Mouse (Mus musculus) ES-Bruce4 (cell line): Measurements from ENCODE around the gene Cnot1. TPM values are rescaled to one million over a fixed set of nuclear protein-coding genes. Genes with fewer than 3 reads are reported as not detected.

Experiments used
- H3K27ac ChIP-seq: 2 replicates; pipeline ENCODE4 v1.5.1; 2012; ENCODE audit warnings: low read length, inconsistent platforms; ENCODE audit not compliant: insufficient read depth
- H3K27me3 ChIP-seq: 2 replicates; pipeline ENCODE4 v1.6.1; 2012; ENCODE audit warnings: mild to moderate bottlenecking, low read length, inconsistent platforms; ENCODE audit not compliant: control insufficient read depth, poor library complexity, insufficient read depth, severe bottlenecking
- H3K36me3 ChIP-seq: 2 replicates; pipeline ENCODE4 v1.6.1; 2012; ENCODE audit warnings: inconsistent platforms, mild to moderate bottlenecking, low read length, moderate library complexity; ENCODE audit not compliant: control insufficient read depth, poor library complexity, insufficient read depth, severe bottlenecking
- H3K4me1 ChIP-seq: one replicate; pipeline ENCODE4 v1.8.1; 2011; ENCODE audit warnings: low read length; ENCODE audit not compliant: control insufficient read depth, insufficient read depth
- H3K4me3 ChIP-seq: 2 replicates; pipeline ENCODE4 v1.5.1; 2011; ENCODE audit warnings: low read depth, mild to moderate bottlenecking, low read length
- H3K9ac ChIP-seq: 2 replicates; pipeline ENCODE4 v1.6.1; 2012; ENCODE audit warnings: low read depth, mild to moderate bottlenecking, inconsistent platforms; ENCODE audit not compliant: poor library complexity, severe bottlenecking
- H3K9me3 ChIP-seq: replicated peaks from 2 replicates; pipeline ENCODE4 v1.6.1; 2012; ENCODE audit warnings: mild to moderate bottlenecking, low read length, inconsistent platforms; ENCODE audit not compliant: control insufficient read depth, poor library complexity, insufficient read depth, severe bottlenecking
- CTCF ChIP-seq: IDR thresholded peaks from one replicate; pipeline ENCODE4 v1.8.1; 2011; ENCODE audit warnings: low read depth, low read length
- EP300 ChIP-seq: IDR thresholded peaks from 2 replicates; pipeline ENCODE4 v1.6.1; 2011; ENCODE audit warnings: low read depth, low read length; ENCODE audit not compliant: insufficient read depth
- POLR2A ChIP-seq: IDR thresholded peaks from one replicate; pipeline ENCODE4 v1.8.1; 2011; ENCODE audit warnings: low read length; ENCODE audit not compliant: insufficient read depth
- polyA plus RNA-seq: library from polyadenylated mRNA; stranded (reverse); fragments of >200 nt; gene quantifications from 2 replicates; pipeline ENCODE4 v1.2.4, GENCODE M21; 2011; ENCODE audit warnings: low read depth; ENCODE audit not compliant: missing spikeins, insufficient read depth, insufficient read length

Cnot1 gene
- polyA plus RNA-seq, 1 experiment, result 465 TPM

GRCm38 (mm10) chr8:95671861-95672260 is 135.4 kb downstream of the Cnot1 start:
- TF ChIP-seq POLR2A (no peak), CTCF (no peak), EP300 (no peak)
- no peak overlapping the region for H3K27ac ChIP-seq
- no peaks in the 10 kb centered on the region for H3K27me3 ChIP-seq
- no peaks in the 10 kb centered on the region for H3K4me1 ChIP-seq
- no peak overlapping the region for H3K4me3 ChIP-seq
- H3K9ac ChIP-seq, result no peak overlapping the region
- H3K36me3 ChIP-seq, result no peaks in the 10 kb centered on the region
- H3K9me3 ChIP-seq, result no peaks in the 10 kb centered on the region

- Histone ChIP-seq H3K36me3 (no peaks in the 10 kb centered on the region), H3K9ac (no peak overlapping the region), H3K27ac (no peak overlapping the region), H3K4me1 (no peaks in the 10 kb centered on the region), H3K4me3 (no peak overlapping the region), H3K9me3 (no peaks in the 10 kb centered on the region), H3K27me3 (no peaks in the 10 kb centered on the region)
- no peak for TF ChIP-seq EP300
These were observed 137.3 kb downstream of the Cnot1 start for GRCm38 (mm10) chr8:95669967-95670366.

Other genes starting within 250 kb of the Cnot1 start
- not detected in 2 replicates for gene Prss54, start 231.1 kb downstream of the Cnot1 start, polyA plus RNA-seq
- gene Gins3, start 174.0 kb downstream of the Cnot1 start, polyA plus RNA-seq, result 10.2 and 10.7 TPM in 2 replicates
- 8.8 and 13.3 TPM in 2 replicates for gene Ndrg4, start 130.5 kb downstream of the Cnot1 start, polyA plus RNA-seq
- 68.0 and 70.4 TPM in 2 replicates for gene Setd6, start 91.6 kb downstream of the Cnot1 start, polyA plus RNA-seq
- gene Sap18b, start 17.9 kb upstream of the Cnot1 start, polyA plus RNA-seq, result 150 and 169 TPM in 2 replicates
- 21.6 and 23.0 TPM in 2 replicates for gene Slc38a7, start 46.1 kb upstream of the Cnot1 start, polyA plus RNA-seq
- 190 and 192 TPM in 2 replicates for gene Got2, start 81.1 kb upstream of the Cnot1 start, polyA plus RNA-seq